Mouse (Mus musculus) heart, postnatal 0 days (tissue): Measurements from ENCODE around the gene Klhdc8b. TPM values are rescaled to one million over a fixed set of nuclear protein-coding genes. Genes with fewer than 3 reads are reported as not detected.

Source experiments
- ATAC-seq: fragments of 200-750 bp; cut with Nextera tagmentation; 2 replicates; pipeline ENCODE4 v1.8.0; 2017; ENCODE audit warnings: low read depth, moderate number of reproducible peaks, moderate library complexity; ENCODE audit not compliant: insufficient read depth
- DNase-seq: peaks from one replicate; pipeline ENCODE4 v3.0.0-alpha.2; 2016; ENCODE audit warnings: low spot score
- H3K27ac ChIP-seq: fragments of 300-500 bp; sonication (generic); 2 replicates; pipeline ENCODE4 v1.5.1; 2014; ENCODE audit warnings: low read depth, mild to moderate bottlenecking
- H3K27me3 ChIP-seq: fragments of 300-500 bp; sonication (generic); 2 replicates; pipeline ENCODE4 v1.6.1; 2014; ENCODE audit warnings: low read length, mixed read lengths; ENCODE audit not compliant: control insufficient read depth, insufficient read depth
- H3K36me3 ChIP-seq: fragments of 300-500 bp; sonication (generic); replicated peaks from 2 replicates; pipeline ENCODE4 v1.6.1; 2014; ENCODE audit warnings: low read length, mixed read lengths; ENCODE audit not compliant: control insufficient read depth, insufficient read depth
- H3K4me1 ChIP-seq: fragments of 300-500 bp; sonication (generic); 2 replicates; pipeline ENCODE4 v1.6.1; 2014; ENCODE audit warnings: antibody characterized with exemption; ENCODE audit not compliant: control insufficient read depth, insufficient read depth
- H3K4me2 ChIP-seq: fragments of 300-500 bp; sonication (generic); 2 replicates; pipeline ENCODE4 v1.6.1; 2014; ENCODE audit warnings: low read depth, mild to moderate bottlenecking, low read length, moderate library complexity
- H3K4me3 ChIP-seq: fragments of 300-500 bp; sonication (generic); 2 replicates; pipeline ENCODE4 v1.5.1; 2014; ENCODE audit warnings: low read depth, low read length
- H3K9ac ChIP-seq: fragments of 300-500 bp; sonication (generic); replicated peaks from 2 replicates; pipeline ENCODE4 v1.6.1; 2014; ENCODE audit warnings: low read depth, low read length, mixed read lengths
- H3K9me3 ChIP-seq: fragments of 300-500 bp; sonication (generic); replicated peaks from 2 replicates; pipeline ENCODE4 v1.6.1; 2016; ENCODE audit warnings: low read length; ENCODE audit not compliant: control insufficient read depth
- CTCF ChIP-seq: IDR thresholded peaks from 2 replicates; pipeline ENCODE4 v1.5.1; 2016; ENCODE audit warnings: antibody characterized with exemption, control low read depth, low read depth
- EP300 ChIP-seq: IDR thresholded peaks from 2 replicates; pipeline ENCODE4 v1.6.1; 2016; ENCODE audit warnings: antibody characterized with exemption, low read depth
- WGBS: fragments of 180-500 bp; shearing (Covaris S2); extraction: QIAGEN DNeasy Blood & Tissue Kit; methylation state at CpG from one replicate; pipeline ENCODE4 v1.1.7; 2014; 5-methylcytosine and 5-hydroxymethylcytosine counted together
- polyA plus RNA-seq: library from polyadenylated mRNA; unstranded; fragments of >200 nt; fragmentation: Nextera tagmentation; extraction: Ambion mirVana; gene quantifications from 2 replicates; pipeline ENCODE4 v1.2.1, GENCODE M21; 2015
- total RNA-seq: library from RNA; depleted of rRNA; stranded (reverse); fragments of >200 nt; gene quantifications from 2 replicates; pipeline ENCODE4 v1.2.3, GENCODE M21; 2014; ENCODE audit warnings: low replicate concordance

The Klhdc8b gene
- total and polyA plus RNA-seq, 2 experiments from 2014 or later: 92.7 to 186 TPM

GRCm38 (mm10) chr9:108491286-108491580, 29.9 kb upstream of the Klhdc8b start:
- Histone ChIP-seq H3K9me3 (no peaks in the 10 kb centered on the region), H3K27ac (peak overlapping the region; percentile 95), H3K4me3 (peak overlapping the region; percentile 66), H3K27me3 (no peaks in the 10 kb centered on the region), H3K4me1 (peaks cover 12% of the 10 kb centered on the region), H3K36me3 (peaks cover 81% of the 10 kb centered on the region), H3K4me2 (peak overlapping the region; percentile 78), H3K9ac (peak overlapping the region; percentile 78)
- DNase-seq (no peak), ATAC-seq (no peak)
- no peak for TF ChIP-seq CTCF
- TF ChIP-seq EP300: no peak
- WGBS: 0% methylated on average over 12 of the region's 12 CpGs

DNA sequence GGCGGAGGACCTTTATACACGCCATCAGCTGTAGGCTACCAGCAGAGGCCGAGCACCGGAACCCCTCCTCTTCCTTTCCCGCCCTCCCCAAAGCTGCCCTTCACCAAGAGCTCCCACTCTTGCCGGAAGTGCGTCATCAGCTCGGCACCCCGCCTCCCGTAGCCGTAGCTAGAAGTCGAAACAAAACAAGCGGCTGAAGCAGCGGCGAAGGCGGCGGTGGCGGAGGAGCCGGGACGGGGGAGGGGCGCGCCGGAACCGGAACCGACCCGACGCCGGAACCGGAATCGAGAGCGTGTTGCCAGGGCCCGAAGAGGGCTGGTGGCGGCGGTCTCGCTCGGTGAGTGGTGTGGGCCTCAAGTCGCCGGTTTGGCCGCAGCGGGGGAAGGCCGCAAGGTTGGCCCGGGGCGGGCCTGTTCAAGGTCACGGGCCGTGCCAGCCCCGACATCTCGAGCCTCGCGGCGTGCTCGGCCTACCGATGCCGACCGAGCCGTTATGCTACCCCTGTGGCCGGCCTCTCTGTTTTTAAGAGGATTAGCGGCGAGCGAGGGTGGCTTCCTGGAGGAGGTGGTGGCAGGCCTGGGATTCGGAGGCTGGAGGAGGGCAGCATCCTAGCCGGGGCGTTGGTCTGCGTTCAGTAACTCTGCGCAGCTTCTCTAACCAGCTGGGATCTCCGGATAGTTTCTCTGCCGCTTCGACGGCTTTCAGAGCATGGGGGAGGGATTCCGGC, 29.3 kb upstream of the Klhdc8b start, which contains the start of gene Usp19:
Usp19 (plus strand) TSS at position 44 of the 727 bp plus-strand sequence.
- H3K36me3 ChIP-seq: peaks cover 81% of the 10 kb centered on the region
- H3K4me3 ChIP-seq: peak within 1 kb of the TSS; percentile 66
- H3K9ac ChIP-seq: peak within 1 kb of the TSS; percentile 78
- no peaks in the 10 kb centered on the region for H3K27me3 ChIP-seq
- H3K4me2 ChIP-seq: peak within 1 kb of the TSS; percentile 78
- WGBS: under 1% methylated on average over 68 of the region's 69 CpGs
- H3K9me3 ChIP-seq: no peaks in the 10 kb centered on the region
- peak; percentile 98 for DNase-seq
- peak; percentile 83 for TF ChIP-seq EP300
- no peak for TF ChIP-seq CTCF
- peak within 1 kb of the TSS; percentile 95 for H3K27ac ChIP-seq
- peaks cover 12% of the 10 kb centered on the region for H3K4me1 ChIP-seq
- ATAC-seq: peak; percentile 93

DNA sequence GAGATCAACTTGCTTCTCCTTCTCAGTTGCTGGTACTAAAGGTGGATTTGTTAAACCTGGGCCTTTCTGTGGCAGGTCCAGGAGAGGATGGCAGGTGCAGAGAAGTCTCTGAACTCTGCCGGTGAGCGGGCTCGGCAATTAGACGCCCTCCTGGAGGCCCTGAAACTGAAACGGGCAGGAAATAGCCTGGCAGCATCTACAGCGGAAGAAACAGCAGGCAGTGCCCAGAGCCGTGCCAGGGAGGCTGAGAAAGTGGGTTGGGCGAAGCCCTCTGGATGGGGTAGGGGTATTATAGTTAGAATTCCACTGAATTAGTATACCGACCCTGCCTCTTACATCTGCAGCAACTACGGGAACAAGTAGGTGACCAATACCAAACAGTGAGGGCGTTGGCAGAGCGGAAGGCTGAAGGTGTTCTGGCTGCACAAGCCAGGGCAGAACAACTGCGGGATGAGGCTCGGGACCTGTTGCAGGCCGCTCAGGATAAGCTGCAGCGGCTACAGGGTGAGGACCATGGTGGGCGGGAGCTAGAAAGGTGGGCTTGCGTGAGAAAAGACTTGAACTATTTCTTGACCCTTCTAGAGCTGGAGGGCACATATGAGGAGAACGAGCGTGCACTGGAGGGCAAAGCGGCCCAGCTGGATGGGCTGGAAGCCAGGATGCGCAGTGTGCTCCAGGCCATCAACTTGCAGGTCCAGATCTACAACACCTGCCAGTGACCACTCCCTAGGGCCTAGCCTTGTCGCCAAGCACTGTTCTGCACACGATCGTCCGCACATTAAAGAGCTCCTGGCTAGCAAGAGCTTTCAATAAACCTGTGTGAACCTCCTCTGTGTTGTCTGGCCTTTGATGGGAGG, 28.5 kb upstream of the Klhdc8b start:
- no peak for DNase-seq
- no peak; the same call in 1 of the 2 replicates for ATAC-seq
- 64% methylated on average over 26 of the region's 26 CpGs for WGBS

GRCm38 (mm10) chr9:108489215-108489614, 27.8 kb upstream of the Klhdc8b start:
- ATAC-seq (no peak), DNase-seq (no peak)
- Histone ChIP-seq H3K36me3 (peaks cover 80% of the 10 kb centered on the region), H3K9ac (no peak overlapping the region), H3K9me3 (no peaks in the 10 kb centered on the region), H3K27ac (peak overlapping the region; percentile 95), H3K27me3 (no peaks in the 10 kb centered on the region), H3K4me2 (no peak overlapping the region), H3K4me3 (no peak overlapping the region), H3K4me1 (peaks cover 12% of the 10 kb centered on the region)
- WGBS: 95% methylated on average over 20 of the region's 20 CpGs
- no peak for TF ChIP-seq EP300
- no peak for TF ChIP-seq CTCF

More for the DNA sequence above, 28.5 kb upstream of the Klhdc8b start:
- Histone ChIP-seq H3K9ac (no peak overlapping the region), H3K4me3 (peak overlapping the region; percentile 66), H3K4me2 (peak overlapping the region; percentile 78), H3K27me3 (no peaks in the 10 kb centered on the region), H3K9me3 (no peaks in the 10 kb centered on the region), H3K4me1 (peaks cover 12% of the 10 kb centered on the region), H3K27ac (peak overlapping the region; percentile 95), H3K36me3 (peaks cover 81% of the 10 kb centered on the region)
- TF ChIP-seq CTCF: no peak
- no peak for TF ChIP-seq EP300

DNA sequence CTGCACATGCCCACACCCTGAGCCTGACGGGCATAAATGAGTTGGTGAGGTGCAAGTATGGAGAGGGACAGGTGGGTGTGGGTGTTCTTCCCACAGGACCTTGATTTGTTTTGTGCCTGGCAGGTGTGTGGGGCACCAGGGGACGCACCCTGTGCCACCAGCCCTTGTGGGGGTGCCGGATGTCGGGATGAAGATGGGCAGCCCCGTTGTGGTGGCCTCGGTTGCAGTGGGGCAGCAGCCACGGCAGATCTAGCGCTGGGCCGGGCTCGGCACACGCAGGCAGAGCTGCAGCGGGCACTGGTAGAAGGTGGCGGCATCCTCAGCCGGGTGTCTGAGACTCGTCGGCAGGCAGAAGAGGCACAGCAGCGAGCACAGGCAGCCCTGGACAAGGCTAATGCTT, 27.0 kb upstream of the Klhdc8b start:
- ATAC-seq (no peak), DNase-seq (no peak)
- no peak overlapping the region for H3K4me3 ChIP-seq
- peaks cover 79% of the 10 kb centered on the region for H3K36me3 ChIP-seq
- peaks cover 12% of the 10 kb centered on the region for H3K4me1 ChIP-seq
- TF ChIP-seq CTCF (no peak), EP300 (no peak)
- H3K9ac ChIP-seq: no peak overlapping the region
- H3K4me2 ChIP-seq: no peak overlapping the region
- H3K27me3 ChIP-seq: no peaks in the 10 kb centered on the region
- no peaks in the 10 kb centered on the region for H3K9me3 ChIP-seq
- H3K27ac ChIP-seq: no peak overlapping the region
- WGBS: 92% methylated on average over 17 of the region's 17 CpGs
